Mouse (Mus musculus) ES-E14 (cell line): ENCODE data around the gene Tcp10c. TPM values are rescaled to one million over a fixed set of nuclear protein-coding genes. Genes with fewer than 3 reads are reported as not detected.
A peak's percentile ranks its signal among the peaks of the same experiment; 100 is the strongest.
"Not testable (repeated sequence)": the region's sequence is repeated elsewhere in the genome, so short reads cannot be mapped to it uniquely, and the experiment has no call there.

Source experiments
- DNase-seq: peaks from one replicate; pipeline ENCODE4 v3.0.0-alpha.2; 2013; ENCODE audit warnings: low read depth, low spot score
- H3K27ac ChIP-seq: 2 replicates; pipeline ENCODE4 v1.5.1; 2012; ENCODE audit warnings: low read depth, mild to moderate bottlenecking, low read length, moderate library complexity, mixed read lengths; ENCODE audit not compliant: poor library complexity, insufficient read depth, severe bottlenecking
- H3K36me3 ChIP-seq: 2 replicates; pipeline ENCODE4 v1.6.1; 2012; ENCODE audit warnings: mild to moderate bottlenecking, low read length, moderate library complexity, mixed read lengths; ENCODE audit not compliant: control insufficient read depth, poor library complexity, insufficient read depth, severe bottlenecking
- H3K4me1 ChIP-seq, 2 experiments: fragments of 150-350 bp in 1 of 2; sonication (generic) in 1 of 2; 2 replicates each; pipeline ENCODE4 v1.6.1; 2012; ENCODE audit warnings: low read length in 2 of 2, mild to moderate bottlenecking in 1 of 2, mixed read lengths in 1 of 2; ENCODE audit not compliant: control insufficient read depth in 2 of 2, insufficient read depth in 2 of 2, poor library complexity in 1 of 2
- H3K4me3 ChIP-seq, 2 experiments: fragments of 150-350 bp in 1 of 2; sonication (generic) in 1 of 2; 2 replicates each; pipeline ENCODE4 v1.5.1; 2012; ENCODE audit warnings: low read length in 2 of 2, low read depth in 1 of 2, mild to moderate bottlenecking in 1 of 2, mixed read lengths in 1 of 2; ENCODE audit not compliant: insufficient read depth in 1 of 2, poor library complexity in 1 of 2, severe bottlenecking in 1 of 2
- H3K9ac ChIP-seq: 2 replicates; pipeline ENCODE4 v1.6.1; 2012; ENCODE audit warnings: low read depth, mild to moderate bottlenecking, low read length, mixed read lengths; ENCODE audit not compliant: poor library complexity, insufficient read depth, severe bottlenecking
- H3K9me3 ChIP-seq: fragments of 150-350 bp; sonication (generic); 2 replicates; pipeline ENCODE4 v1.6.1; 2012; ENCODE audit warnings: low read depth, mild to moderate bottlenecking, low read length; ENCODE audit not compliant: control insufficient read depth, insufficient read depth
- ZC3H11A ChIP-seq: IDR thresholded peaks from 2 replicates; pipeline ENCODE4 v1.6.1; 2012; ENCODE audit warnings: low read depth, mild to moderate bottlenecking, inconsistent platforms, low read length, borderline replicate concordance
- ZNF384 ChIP-seq: IDR thresholded peaks from 2 replicates; pipeline ENCODE4 v1.6.1; 2012; ENCODE audit warnings: low read depth, low read length, inconsistent platforms
- in situ Hi-C, 2 experiments: fragments of 600-800 bp; cut with MboI; formaldehyde crosslinking; loops; one replicate each; pipeline ENCODE4 v1.15.1; 2025; ENCODE audit warnings: low sequenced_read_pairs in 2 of 2, inconsistent platforms in 1 of 2; ENCODE audit not compliant: unreplicated experiment in 2 of 2
- total RNA-seq: library from RNA; depleted of rRNA; stranded (reverse); fragments of 300-350 nt; gene quantifications from 2 replicates; pipeline ENCODE4 v1.2.3, GENCODE M21; 2012

Tcp10c gene
- total RNA-seq, 1 experiment, result not detected

DNA sequence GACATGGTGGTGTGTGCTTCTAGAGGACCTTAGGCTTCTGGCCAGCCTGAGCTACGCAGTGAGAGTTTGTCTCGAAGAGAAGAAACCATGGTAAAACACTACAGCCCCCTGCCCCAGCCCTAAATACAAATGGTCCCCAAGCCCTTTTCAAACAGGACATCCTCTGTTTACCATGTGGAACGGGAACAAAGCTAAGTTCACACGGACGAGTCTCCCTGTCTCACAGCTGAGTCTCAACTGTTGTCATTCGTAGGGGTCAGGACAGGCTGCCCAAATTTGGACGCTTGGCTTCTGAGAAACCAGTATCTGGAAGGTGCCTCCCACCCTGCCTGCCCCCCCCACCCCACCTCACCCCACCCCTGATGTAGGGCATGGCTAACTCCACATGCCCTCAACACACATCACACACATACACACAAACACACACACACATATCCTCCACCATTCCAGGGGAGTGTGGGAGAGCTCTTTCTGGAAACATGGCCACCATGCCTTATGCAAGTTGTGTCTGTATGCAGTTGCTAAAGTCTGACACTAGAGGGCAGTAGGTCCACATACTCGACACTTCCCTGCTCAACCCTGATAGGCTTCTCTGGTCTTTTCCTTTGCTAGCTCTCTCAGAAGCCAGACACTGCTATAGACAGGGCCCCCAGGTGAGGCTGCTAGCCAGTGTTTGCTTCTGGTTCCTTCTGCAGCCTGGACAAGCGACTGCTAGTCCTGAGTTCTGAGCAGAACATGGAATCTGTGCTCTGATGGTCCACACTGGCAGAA is 17.2 kb upstream of the Tcp10c start:
- peak; percentile 33; the same call in 1 of the 2 replicates for TF ChIP-seq ZC3H11A
- H3K4me1 ChIP-seq, H3K27ac ChIP-seq, in situ Hi-C loops, H3K9me3 ChIP-seq, H3K9ac ChIP-seq, H3K36me3 ChIP-seq, H3K4me3 ChIP-seq: not testable (repeated sequence)
- DNase-seq, result peak; percentile 61

GRCm38 (mm10) chr17:13337931-13338330 is 16.4 kb upstream of the Tcp10c start:
- H3K4me1 ChIP-seq, H3K4me3 ChIP-seq, H3K36me3 ChIP-seq, H3K9ac ChIP-seq, H3K9me3 ChIP-seq, in situ Hi-C loops, H3K27ac ChIP-seq: not testable (repeated sequence)
- peak; percentile 68; the same call in 1 of the 2 replicates for TF ChIP-seq ZNF384
- peak; percentile 33 for DNase-seq

GRCm38 (mm10) chr17:13340071-13340470 is 14.3 kb upstream of the Tcp10c start:
- in situ Hi-C loops, H3K4me1 ChIP-seq, H3K9ac ChIP-seq, H3K36me3 ChIP-seq, H3K9me3 ChIP-seq, H3K27ac ChIP-seq, H3K4me3 ChIP-seq, DNase-seq: not testable (repeated sequence)

DNA sequence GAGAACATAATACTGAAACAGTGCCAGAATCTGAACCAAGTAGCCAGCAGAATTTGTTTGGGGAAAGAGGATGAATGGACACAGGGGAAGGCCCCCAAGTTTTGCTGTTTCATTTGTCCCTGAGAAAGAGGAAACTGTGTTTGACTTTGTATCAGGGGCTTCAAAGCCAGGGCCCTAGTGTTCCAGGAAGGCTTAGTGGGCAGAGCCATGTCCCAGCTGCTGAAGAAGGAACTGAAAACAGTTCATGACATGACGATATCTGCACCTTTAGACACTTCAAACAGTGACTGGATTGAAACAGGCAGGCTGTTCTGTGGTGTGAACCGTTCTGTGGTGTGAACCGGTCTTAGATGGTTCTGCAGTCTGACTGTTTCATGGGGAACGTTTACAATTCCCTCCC is 8.4 kb upstream of the Tcp10c start:
- in situ Hi-C loops, H3K36me3 ChIP-seq, H3K9ac ChIP-seq, H3K27ac ChIP-seq, H3K4me3 ChIP-seq, H3K4me1 ChIP-seq, H3K9me3 ChIP-seq, DNase-seq: not testable (repeated sequence)

DNA sequence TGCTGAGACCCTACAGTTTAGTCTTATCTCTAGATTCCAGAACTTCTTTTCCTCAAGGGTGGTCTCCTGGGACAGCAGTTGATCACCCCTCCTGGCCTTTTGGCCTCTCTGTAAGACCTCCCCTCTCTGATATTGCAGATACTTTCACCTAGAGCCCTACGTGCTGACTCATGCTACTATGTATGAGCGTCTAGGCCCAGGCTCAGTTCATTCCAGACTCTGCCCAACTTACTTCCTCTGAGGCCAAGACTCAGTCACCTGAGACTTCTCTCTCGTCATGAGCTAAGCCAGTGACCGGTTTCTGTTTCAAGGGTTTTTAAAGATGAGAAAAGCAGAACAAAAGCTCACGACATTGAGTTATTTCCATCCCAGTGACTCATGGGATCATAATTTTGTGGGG is 4.8 kb upstream of the Tcp10c start:
- H3K9ac ChIP-seq, H3K9me3 ChIP-seq, H3K36me3 ChIP-seq, H3K4me1 ChIP-seq, in situ Hi-C loops, H3K4me3 ChIP-seq, DNase-seq, H3K27ac ChIP-seq: not testable (repeated sequence)

DNA sequence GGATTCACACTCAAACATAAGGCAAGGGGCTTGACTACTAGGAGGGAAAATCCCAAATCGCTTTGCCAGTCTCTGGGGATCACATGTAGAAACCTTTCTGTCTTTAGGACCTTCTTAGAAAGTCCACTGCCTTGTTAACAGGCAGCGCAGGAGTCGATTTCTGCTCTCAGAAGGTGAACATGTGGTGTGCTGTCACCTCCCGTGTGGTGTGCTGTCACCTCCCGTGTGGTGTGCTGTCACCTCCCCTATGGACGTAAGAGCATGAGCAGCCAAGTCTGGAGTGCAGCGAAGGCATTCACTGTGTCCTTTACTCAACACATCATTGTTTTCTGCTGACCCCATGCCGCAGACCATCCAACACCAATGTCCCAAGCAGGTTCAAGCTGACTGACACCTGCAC is 1.1 kb upstream of the Tcp10c start:
- H3K9me3 ChIP-seq, H3K9ac ChIP-seq, H3K27ac ChIP-seq, DNase-seq, H3K4me3 ChIP-seq, in situ Hi-C loops, H3K4me1 ChIP-seq, H3K36me3 ChIP-seq: not testable (repeated sequence)

- H3K36me3 ChIP-seq, H3K9ac ChIP-seq, DNase-seq, in situ Hi-C loops, H3K4me1 ChIP-seq, H3K27ac ChIP-seq, H3K4me3 ChIP-seq, H3K9me3 ChIP-seq: not testable (repeated sequence)
These were observed 8.1 kb downstream of the Tcp10c start for GRCm38 (mm10) chr17:13362489-13362888.

DNA sequence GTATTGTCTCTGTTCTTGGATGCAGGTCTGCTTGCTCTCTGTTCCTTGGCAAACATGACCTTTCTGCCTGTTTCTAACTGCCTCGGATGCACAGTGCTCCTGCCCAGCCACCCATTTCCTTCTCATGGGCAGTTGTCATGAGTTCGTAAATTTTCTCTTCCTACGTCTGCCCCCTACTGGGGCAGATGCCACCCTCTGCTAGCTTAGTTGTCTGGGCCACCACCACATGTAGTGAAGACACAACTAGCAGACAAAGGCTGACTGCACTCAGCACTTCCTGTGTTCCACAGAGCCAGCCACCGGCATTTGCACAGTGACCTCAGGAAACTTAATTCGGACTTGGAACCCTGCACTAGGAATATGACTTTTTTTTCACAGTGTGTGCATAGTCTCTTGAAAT is 9.4 kb downstream of the Tcp10c start:
- H3K4me1 ChIP-seq, H3K9me3 ChIP-seq, in situ Hi-C loops, H3K27ac ChIP-seq, H3K9ac ChIP-seq, H3K4me3 ChIP-seq, H3K36me3 ChIP-seq, DNase-seq: not testable (repeated sequence)
